Mouse (Mus musculus): ENCODE results near the gene Gm9945.

DNA sequence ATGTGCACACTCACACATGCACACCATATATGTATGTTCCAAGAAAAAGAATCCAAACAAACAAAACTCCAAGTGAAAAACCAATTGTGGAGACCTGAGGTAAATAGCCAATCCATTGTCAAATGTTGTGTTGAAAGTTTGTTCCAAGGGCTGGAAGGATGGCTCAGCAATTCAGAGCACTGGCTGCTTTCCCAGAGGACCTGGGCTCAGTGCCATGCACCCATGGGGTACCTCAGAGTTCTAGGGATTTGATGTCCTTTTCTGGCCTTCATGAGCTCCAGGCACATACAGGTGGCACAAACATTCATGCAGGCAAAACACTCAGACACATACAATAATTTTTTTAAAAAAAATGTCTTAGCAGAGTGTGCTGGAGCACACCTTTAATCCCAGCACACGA is 31.4 kb upstream of the Gm9945 start:
- TF ChIP-seq EP300 (IDR thresholded peaks at IDR 0.05) (no peak), CTCF (IDR thresholded peaks at IDR 0.05) (no peak)

All from lung, postnatal 0 days (tissue).